Comparison of ENCODE assay signal across 9 mouse cellular contexts in genomic region chr2:156666231-156666630, GRCm38 (mm10). TPM values are rescaled to one million over a fixed set of nuclear protein-coding genes. Genes with fewer than 3 reads are reported as not detected.
DNase-seq lines count a peak whose midpoint lies in the region; ATAC-seq and TF ChIP-seq lines count a peak whose summit lies in the region.
"Had no signal": no experiment of that assay in that cellular context is flagged by ENCODE, and none has a peak within 500 bp of the region (broad histone marks: within the 10 kb centered on the region; RNA-seq: fewer than 3 reads in every experiment).

No protein-coding gene starts in this region.

- no peaks in the 10 kb centered on the region for H3K36me3 ChIP-seq in lung, embryonic 14.5 days (ENCODE audit: insufficient read depth)
- H3K36me3 ChIP-seq in hindbrain, embryonic 15.5 days = no peaks in the 10 kb centered on the region
- no peaks in the 10 kb centered on the region for H3K36me3 ChIP-seq in limb, embryonic 15.5 days
- no peaks in the 10 kb centered on the region for H3K36me3 ChIP-seq in heart, embryonic 11.5 days (ENCODE audit: control insufficient read depth, insufficient read depth, low read length)

- ATAC-seq in lung, embryonic 14.5 days (ENCODE audit: insufficient read depth) = no peak
- peak; percentile 52 for ATAC-seq in hindbrain, embryonic 15.5 days (ENCODE audit: low FRiP score, low read depth)
- 0 out of 2 replicates have a peak, but pooled peaks have one; percentile 48 for ATAC-seq in limb, embryonic 15.5 days (ENCODE audit: insufficient number of reproducible peaks, low FRiP score, low TSS enrichment, low read depth)
- no peak for ATAC-seq in CD4-positive, CD25-positive, alpha-beta regulatory T cell, adult 4 months
- no peak for ATAC-seq in heart, embryonic 11.5 days (replicated peaks; ENCODE audit: insufficient number of reproducible peaks, low FRiP score, low TSS enrichment)

- TF ChIP-seq POLR2A in lung, adult 2 months (IDR thresholded peaks at IDR 0.05; ENCODE audit: borderline replicate concordance, extremely low read depth, low read depth, low read length) = no peak

- H3K9me3 ChIP-seq in lung, embryonic 14.5 days (ENCODE audit: low read depth, low read length) = no peaks in the 10 kb centered on the region
- no peaks in the 10 kb centered on the region for H3K9me3 ChIP-seq in hindbrain, embryonic 15.5 days
- no peaks in the 10 kb centered on the region for H3K9me3 ChIP-seq in limb, embryonic 15.5 days
- H3K9me3 ChIP-seq in heart, embryonic 11.5 days (replicated peaks; ENCODE audit: control insufficient read depth, low read length) = no peaks in the 10 kb centered on the region

- peak; percentile 21 for DNase-seq in lung, embryonic 14.5 days
- DNase-seq in lung, adult 2 months = no peak
- peak; percentile 87 for DNase-seq in right cerebral cortex, postnatal 25 days
- no peak for DNase-seq in thymus, postnatal 14 days
- DNase-seq: heart, adult 18-20 months had no signal

- no peak overlapping the region for H3K27ac ChIP-seq in lung, embryonic 14.5 days (ENCODE audit: low read depth)
- peak overlapping the region; percentile 0; the same call in 1 of the 2 replicates for H3K27ac ChIP-seq in hindbrain, embryonic 15.5 days (replicated peaks)
- H3K27ac ChIP-seq in limb, embryonic 15.5 days = no peak overlapping the region
- no peak overlapping the region for H3K27ac ChIP-seq in heart, embryonic 11.5 days (ENCODE audit: low read depth, low read length)

- no peak overlapping the region for H3K4me2 ChIP-seq in lung, embryonic 14.5 days
- peak overlapping the region; percentile 20 for H3K4me2 ChIP-seq in hindbrain, embryonic 15.5 days
- no peak overlapping the region for H3K4me2 ChIP-seq in limb, embryonic 15.5 days
- no peak overlapping the region for H3K4me2 ChIP-seq in heart, embryonic 11.5 days

- 35% methylated on average over 12 of the region's 12 CpGs for WGBS in lung, embryonic 14.5 days
- 39% methylated on average over 12 of the region's 12 CpGs for WGBS in lung, adult 2 months
- 21% methylated on average over 12 of the region's 12 CpGs for WGBS in hindbrain, embryonic 15.5 days
- WGBS in limb, embryonic 15.5 days = 51% methylated on average over 12 of the region's 12 CpGs
- WGBS in heart, embryonic 11.5 days (ENCODE audit: insufficient replicate concordance) = 37% methylated on average over 12 of the region's 12 CpGs

- no peaks in the 10 kb centered on the region for H3K27me3 ChIP-seq in lung, embryonic 14.5 days (ENCODE audit: insufficient read depth, low read length)
- no peaks in the 10 kb centered on the region for H3K27me3 ChIP-seq in hindbrain, embryonic 15.5 days
- 0 out of 2 replicates have a peak, but pooled peaks cover 3% of the 10 kb centered on the region for H3K27me3 ChIP-seq in limb, embryonic 15.5 days
- H3K27me3 ChIP-seq in heart, embryonic 11.5 days (ENCODE audit: control insufficient read depth, insufficient read depth, low read length) = peaks cover 11% of the 10 kb centered on the region; the same call in 1 of the 2 replicates

- no peak overlapping the region for H3K4me3 ChIP-seq in lung, embryonic 14.5 days (ENCODE audit: low read depth, low read length)
- H3K4me3 ChIP-seq in lung, adult 2 months (replicated peaks; ENCODE audit: extremely low read depth, low read depth, low read length) = no peak overlapping the region
- no peak overlapping the region for H3K4me3 ChIP-seq in hindbrain, embryonic 15.5 days
- H3K4me3 ChIP-seq in limb, embryonic 15.5 days = no peak overlapping the region
- H3K4me3 ChIP-seq in heart, embryonic 11.5 days (ENCODE audit: low read depth, low read length) = no peak overlapping the region

- no peaks in the 10 kb centered on the region for H3K4me1 ChIP-seq in lung, embryonic 14.5 days (ENCODE audit: insufficient read depth)
- no peaks in the 10 kb centered on the region for H3K4me1 ChIP-seq in lung, adult 2 months (ENCODE audit: control insufficient read depth, insufficient read depth, low read length)
- H3K4me1 ChIP-seq in hindbrain, embryonic 15.5 days (replicated peaks) = peaks cover 28% of the 10 kb centered on the region
- H3K4me1 ChIP-seq in limb, embryonic 15.5 days = no peaks in the 10 kb centered on the region
- no peaks in the 10 kb centered on the region for H3K4me1 ChIP-seq in heart, embryonic 11.5 days (ENCODE audit: control insufficient read depth, insufficient read depth, low read length)

- no peak for TF ChIP-seq CTCF in lung, embryonic 14.5 days (IDR thresholded peaks at IDR 0.05; ENCODE audit: low read depth)
- TF ChIP-seq CTCF in lung, adult 2 months (IDR thresholded peaks at IDR 0.05; ENCODE audit: insufficient read depth, low read length) = no peak

- H3K9ac ChIP-seq in lung, embryonic 14.5 days = no peak overlapping the region
- no peak overlapping the region for H3K9ac ChIP-seq in hindbrain, embryonic 15.5 days
- no peak overlapping the region for H3K9ac ChIP-seq in limb, embryonic 15.5 days
- no peak overlapping the region for H3K9ac ChIP-seq in heart, embryonic 11.5 days (ENCODE audit: low read depth, low read length)

RNA-seq across cellular contexts. Expression of gene Dlgap4, which starts 52.7 kb away (rescaled TPM):
- polyA plus RNA-seq in lung, embryonic 14.5 days (2014; fragmentation: Nextera tagmentation; extraction: Ambion mirVana) = 73.7 and 78.7 TPM in 2 replicates
- 87.5 and 116 TPM in 2 replicates for polyA plus RNA-seq in lung, adult 2 months (2012; rRNA removed)
- polyA plus RNA-seq in hindbrain, embryonic 15.5 days (2015; fragmentation: Nextera tagmentation; extraction: Ambion mirVana) = 215 and 244 TPM in 2 replicates
- 83.7 and 86.5 TPM in 2 replicates for polyA plus RNA-seq in limb, embryonic 15.5 days (2015; fragmentation: Nextera tagmentation; extraction: Ambion mirVana)
- 100 to 1,000 TPM in 1 of 2 experiments, 10 to 100 TPM in 1; 71.7 to 109 TPM for polyA plus RNA-seq in CD4-positive, CD25-positive, alpha-beta regulatory T cell, adult 4 months (2017; shearing (Covaris generic))
- 70.5 and 76.3 TPM in 2 replicates for polyA plus RNA-seq in heart, embryonic 11.5 days (2014; fragmentation: Nextera tagmentation; extraction: Ambion mirVana)

Comparison
In these comparisons a context has a peak if more than half of its experiments do, and no peak if none do; other contexts are left out.
1. DNase-seq: peak in lung, embryonic 14.5 days (single experiment) and right cerebral cortex, postnatal 25 days (single experiment); none in lung, adult 2 months (single experiment) and thymus, postnatal 14 days (single experiment).
2. ATAC-seq: peak in hindbrain, embryonic 15.5 days (single experiment) and limb, embryonic 15.5 days (single experiment); none in lung, embryonic 14.5 days (single experiment), CD4-positive, CD25-positive, alpha-beta regulatory T cell, adult 4 months (single experiment) and heart, embryonic 11.5 days (single experiment).